Mouse (Mus musculus) testis, adult 2 months (tissue): ENCODE measurements around the gene Tox3. TPM values are rescaled to one million over a fixed set of nuclear protein-coding genes. Genes with fewer than 3 reads are reported as not detected.
A peak's percentile ranks its signal among the peaks of the same experiment; 100 is the strongest.

ENCODE experiments used
- H3K27ac ChIP-seq: fragments of 200-500 bp; 2 replicates; pipeline ENCODE4 v1.5.1; 2012; ENCODE audit warnings: low read depth, low read length; ENCODE audit not compliant: control insufficient read depth, insufficient read depth
- H3K27me3 ChIP-seq: fragments of 200-500 bp; 2 replicates; pipeline ENCODE4 v1.6.1; 2012; ENCODE audit warnings: mild to moderate bottlenecking, low read length, moderate library complexity; ENCODE audit not compliant: control insufficient read depth, insufficient read depth
- H3K36me3 ChIP-seq: fragments of 200-500 bp; 2 replicates; pipeline ENCODE4 v1.6.1; 2012; ENCODE audit warnings: mild to moderate bottlenecking, low read length; ENCODE audit not compliant: control insufficient read depth, insufficient read depth
- H3K4me1 ChIP-seq: fragments of 200-500 bp; 2 replicates; pipeline ENCODE4 v1.6.1; 2012; ENCODE audit warnings: low read length; ENCODE audit not compliant: control insufficient read depth, insufficient read depth
- H3K4me3 ChIP-seq: fragments of 200-500 bp; 2 replicates; pipeline ENCODE4 v1.5.1; 2012; ENCODE audit warnings: low read depth, mild to moderate bottlenecking, low read length, moderate library complexity, mixed read lengths; ENCODE audit not compliant: control insufficient read depth
- CTCF ChIP-seq: fragments of 200-500 bp; IDR thresholded peaks from 2 replicates; pipeline ENCODE4 v1.5.1; 2012; ENCODE audit warnings: low read depth, mild to moderate bottlenecking, inconsistent platforms, low read length, moderate library complexity; ENCODE audit not compliant: control insufficient read depth, insufficient read depth, insufficient replicate concordance
- POLR2A ChIP-seq: fragments of 200-500 bp; IDR thresholded peaks from 2 replicates; pipeline ENCODE4 v1.6.1; 2012; ENCODE audit warnings: low read depth, mild to moderate bottlenecking, inconsistent platforms, low read length, moderate library complexity; ENCODE audit not compliant: control insufficient read depth
- polyA plus RNA-seq: library from polyadenylated mRNA; depleted of rRNA; stranded (reverse); fragments of >200 nt; gene quantifications from 2 replicates; pipeline ENCODE4 v1.2.3, GENCODE M21; 2012; rRNA removed

Tox3 gene
- polyA plus RNA-seq: 2.0 and 3.1 TPM in 2 replicates

DNA sequence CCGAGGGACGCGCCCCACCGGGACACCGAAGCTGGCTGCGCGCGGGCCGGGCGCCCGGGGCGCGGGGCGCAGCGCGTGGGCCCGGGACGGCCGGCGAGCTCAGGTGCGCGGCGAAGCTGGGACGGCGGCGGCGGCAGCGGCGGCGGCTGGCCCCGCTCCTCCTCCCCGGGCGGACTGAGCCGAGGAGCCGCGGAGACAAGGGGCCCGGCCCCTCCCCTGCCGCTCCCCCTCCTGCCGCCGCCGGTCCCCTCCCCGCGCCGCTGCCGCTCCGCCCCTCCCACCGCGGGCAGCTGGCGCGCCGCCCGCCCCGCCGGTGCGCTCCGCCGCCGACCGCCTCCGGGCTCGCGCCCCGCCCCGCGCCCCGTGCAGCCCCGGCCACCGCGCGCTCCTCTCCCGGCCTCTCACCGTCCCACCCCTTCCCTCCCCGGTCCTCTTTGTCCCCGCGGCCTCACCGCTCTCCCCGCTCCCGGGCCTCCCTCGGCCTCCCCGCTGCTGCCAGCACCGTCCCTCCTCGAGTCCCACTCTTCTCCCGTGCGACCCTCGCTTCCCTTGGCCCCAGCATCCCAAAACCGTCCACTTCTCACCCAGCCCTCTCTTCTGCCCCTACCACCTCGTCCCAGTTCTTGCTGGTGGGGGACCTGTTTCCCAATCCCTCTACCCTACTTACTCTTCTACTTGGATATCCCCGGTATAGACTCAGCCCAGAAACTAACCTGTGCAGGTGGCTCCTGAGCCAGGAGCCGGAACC is at the start of gene Tox3:
Gene Tox3, minus strand, starts transcription at position 166 of the 748 bp plus-strand sequence.
- TF ChIP-seq CTCF (no peak), POLR2A (no peak)
- no peak within 1 kb of the TSS for H3K27ac ChIP-seq
- peaks cover 2% of the 10 kb centered on the region for H3K27me3 ChIP-seq
- H3K4me1 ChIP-seq: peaks cover 9% of the 10 kb centered on the region
- H3K36me3 ChIP-seq: no peaks in the 10 kb centered on the region
- H3K4me3 ChIP-seq: peak within 1 kb of the TSS; percentile 66

DNA sequence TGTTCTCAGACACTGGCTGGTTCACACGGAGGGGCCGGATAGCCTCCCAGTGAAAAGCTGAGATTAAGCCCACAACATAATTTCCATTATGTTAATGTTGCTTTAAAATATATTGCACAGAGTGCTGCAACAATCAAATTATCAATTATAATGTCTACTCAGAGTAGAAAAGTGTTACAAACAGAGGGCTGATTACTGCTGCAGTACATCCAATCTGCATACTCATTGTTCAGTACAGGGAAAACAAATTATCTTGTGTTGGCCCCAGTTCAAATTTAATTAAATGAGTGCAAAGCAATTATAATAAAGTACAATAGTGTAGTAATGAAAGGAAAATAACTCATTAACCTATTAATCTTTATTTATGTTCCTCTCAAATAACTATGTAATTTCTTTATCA is 44.5 kb upstream of the Tox3 start:
- Histone ChIP-seq H3K36me3 (no peaks in the 10 kb centered on the region), H3K4me3 (no peak overlapping the region), H3K27me3 (no peaks in the 10 kb centered on the region), H3K4me1 (no peaks in the 10 kb centered on the region), H3K27ac (no peak overlapping the region)
- TF ChIP-seq CTCF: no peak
- no peak for TF ChIP-seq POLR2A

DNA sequence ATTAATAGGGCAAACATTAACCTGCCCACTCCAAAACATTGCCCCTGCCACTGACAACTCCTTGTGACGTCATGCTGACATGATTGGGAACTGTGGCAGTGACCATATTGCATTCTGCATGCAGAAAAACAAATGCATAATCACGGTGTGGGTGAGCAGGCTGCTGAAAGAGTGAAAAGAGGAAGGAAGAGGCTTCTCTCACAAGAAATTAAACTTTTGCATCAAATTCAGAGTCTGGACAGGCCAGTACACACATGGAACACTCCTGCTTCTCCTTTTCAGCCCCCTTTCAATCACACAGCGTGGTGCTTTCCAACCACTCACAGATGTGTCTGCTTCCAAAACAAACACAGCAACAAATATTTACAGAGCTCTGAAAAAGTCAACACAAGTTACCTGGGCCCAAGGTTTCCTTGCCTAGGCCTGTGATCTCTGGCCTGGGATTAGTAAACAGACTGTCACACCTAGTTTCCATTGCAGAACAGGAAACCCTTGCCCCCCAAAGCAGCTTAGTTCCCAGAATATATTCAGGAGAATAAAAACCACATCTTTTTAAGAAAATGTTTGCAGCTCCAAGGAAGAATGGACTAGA is 43.4 kb upstream of the Tox3 start:
- Histone ChIP-seq H3K27ac (no peak overlapping the region), H3K36me3 (no peaks in the 10 kb centered on the region), H3K4me3 (no peak overlapping the region), H3K27me3 (no peaks in the 10 kb centered on the region), H3K4me1 (no peaks in the 10 kb centered on the region)
- TF ChIP-seq POLR2A: no peak
- no peak for TF ChIP-seq CTCF

DNA sequence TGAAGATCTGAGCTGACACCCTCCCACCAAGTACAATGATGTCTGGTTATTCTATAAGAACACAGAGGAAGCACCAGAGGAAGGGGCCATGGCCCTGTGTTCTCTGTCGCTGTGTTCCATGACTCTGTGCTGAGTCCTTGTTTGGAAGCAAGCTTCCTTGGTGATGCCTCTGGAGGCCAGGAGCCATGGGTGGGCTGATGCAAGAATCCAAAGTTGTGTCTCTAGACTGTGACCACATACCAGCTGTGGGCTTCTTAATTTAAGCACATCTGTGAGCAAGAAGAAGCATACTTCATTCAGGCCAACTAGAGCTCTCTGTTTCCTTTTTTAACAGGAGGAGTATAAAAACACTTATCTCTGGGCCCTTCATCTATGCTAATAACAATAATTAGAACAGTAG is 42.7 kb upstream of the Tox3 start:
- TF ChIP-seq CTCF (no peak), POLR2A (no peak)
- Histone ChIP-seq H3K27me3 (no peaks in the 10 kb centered on the region), H3K27ac (no peak overlapping the region), H3K4me3 (no peak overlapping the region), H3K4me1 (no peaks in the 10 kb centered on the region), H3K36me3 (no peaks in the 10 kb centered on the region)

DNA sequence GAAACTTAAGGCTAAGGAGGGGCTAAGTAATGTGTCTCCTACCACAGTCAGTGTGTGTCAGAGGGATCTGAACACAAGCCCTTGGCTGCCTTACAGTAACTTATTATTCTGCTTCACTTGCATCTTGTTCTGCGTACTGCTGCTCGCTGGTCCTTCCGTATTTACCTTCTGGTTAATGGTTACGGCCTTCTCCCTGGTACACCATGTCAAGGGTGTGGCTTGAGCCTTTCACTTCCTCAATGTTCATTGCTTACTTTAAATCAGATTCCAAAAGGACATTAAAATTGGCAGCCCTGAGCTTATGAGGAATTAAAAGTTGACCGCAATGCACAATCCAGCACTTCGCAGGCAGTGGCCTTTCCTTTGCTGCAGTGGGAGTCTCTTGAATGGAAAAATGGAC is 30.9 kb upstream of the Tox3 start:
- Histone ChIP-seq H3K36me3 (no peaks in the 10 kb centered on the region), H3K27ac (no peak overlapping the region), H3K27me3 (no peaks in the 10 kb centered on the region), H3K4me3 (no peak overlapping the region), H3K4me1 (no peaks in the 10 kb centered on the region)
- TF ChIP-seq CTCF: no peak
- no peak for TF ChIP-seq POLR2A

DNA sequence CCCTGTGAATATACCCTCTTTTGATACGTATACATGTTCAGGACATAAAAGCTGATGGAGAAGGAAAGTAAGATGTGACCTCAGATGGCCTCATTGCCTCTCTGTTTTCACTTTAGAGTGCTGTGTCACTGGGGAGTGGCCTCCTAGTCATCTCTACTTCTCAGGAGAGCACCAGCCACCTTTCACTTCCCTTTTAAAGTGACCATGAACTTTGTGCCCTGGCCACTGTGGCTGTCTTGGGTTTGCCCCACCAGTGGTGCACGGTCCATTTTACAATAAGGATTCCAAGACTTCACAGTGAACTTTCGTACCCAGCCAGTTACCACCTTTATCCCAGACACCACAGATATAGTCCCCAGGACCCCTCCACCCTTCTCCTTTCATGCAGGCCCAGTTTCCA is 29.9 kb upstream of the Tox3 start:
- Histone ChIP-seq H3K4me1 (no peaks in the 10 kb centered on the region), H3K4me3 (no peak overlapping the region), H3K36me3 (no peaks in the 10 kb centered on the region), H3K27me3 (no peaks in the 10 kb centered on the region), H3K27ac (no peak overlapping the region)
- TF ChIP-seq CTCF: no peak
- no peak for TF ChIP-seq POLR2A

DNA sequence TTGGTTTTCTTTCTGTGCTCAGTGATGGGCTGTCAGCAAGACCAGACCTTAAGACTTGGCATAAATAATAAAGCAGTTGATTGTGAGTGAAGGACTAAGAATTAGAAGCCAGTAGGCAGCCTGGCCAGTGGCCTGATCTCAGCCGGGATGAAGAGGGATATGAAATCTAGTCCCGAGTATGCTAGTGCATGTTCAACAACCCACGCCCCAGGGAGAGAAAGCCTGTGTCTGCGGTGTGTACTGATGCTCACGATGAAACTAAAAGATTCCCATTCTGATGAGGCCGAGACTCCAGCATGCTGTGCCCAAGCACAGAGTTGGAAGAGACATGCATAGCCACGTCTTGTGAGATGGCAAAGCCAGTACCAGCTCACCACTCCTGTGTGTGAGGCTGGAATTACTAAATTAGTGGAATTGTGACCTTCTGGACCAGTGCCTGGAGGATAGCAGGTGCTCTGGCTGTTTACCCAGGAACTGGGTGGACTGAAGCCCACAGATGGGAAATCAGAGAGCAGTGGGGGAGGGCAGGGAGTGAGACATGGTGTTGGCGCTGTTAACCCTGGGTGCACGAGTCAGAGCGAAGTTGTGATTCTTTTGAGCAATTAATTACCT is 23.6 kb upstream of the Tox3 start:
- H3K27me3 ChIP-seq: no peaks in the 10 kb centered on the region
- H3K27ac ChIP-seq: no peak overlapping the region
- TF ChIP-seq CTCF: no peak
- TF ChIP-seq POLR2A: no peak
- H3K36me3 ChIP-seq: no peaks in the 10 kb centered on the region
- no peaks in the 10 kb centered on the region for H3K4me1 ChIP-seq
- H3K4me3 ChIP-seq: no peak overlapping the region

DNA sequence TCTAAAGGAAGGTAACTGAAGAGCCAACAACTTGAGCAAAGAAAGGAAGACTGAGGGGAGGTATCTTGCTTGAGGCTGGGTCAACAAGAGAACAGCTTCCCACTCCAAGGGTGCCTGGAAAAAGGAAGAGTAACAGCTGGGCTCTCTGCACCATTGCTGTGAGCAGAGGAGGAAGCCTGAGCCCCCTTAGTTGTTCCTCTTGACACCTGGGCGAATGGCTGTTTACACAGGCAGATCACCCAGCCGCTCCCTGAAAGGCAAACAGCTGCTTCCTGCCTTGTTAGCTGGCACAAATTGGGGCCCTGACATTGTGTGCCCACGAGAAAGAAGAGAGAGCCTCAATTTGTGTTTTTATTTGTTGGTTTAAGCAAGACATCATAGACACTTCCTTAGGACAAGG is 21.7 kb upstream of the Tox3 start:
- Histone ChIP-seq H3K27ac (no peak overlapping the region), H3K4me1 (no peaks in the 10 kb centered on the region), H3K4me3 (no peak overlapping the region), H3K27me3 (no peaks in the 10 kb centered on the region), H3K36me3 (no peaks in the 10 kb centered on the region)
- TF ChIP-seq CTCF (no peak), POLR2A (no peak)
